Mouse (Mus musculus) C2C12 (cell line): Measurements from ENCODE around the gene BC005624.

Experiments
- CEBPB ChIP-seq: IDR thresholded peaks from one replicate; pipeline ENCODE4 v1.6.1; 2011; ENCODE audit warnings: low read depth, mild to moderate bottlenecking, control low read depth, moderate library complexity
- CTCF ChIP-seq: IDR thresholded peaks from one replicate; pipeline ENCODE4 v1.5.1; 2011; ENCODE audit not compliant: control insufficient read depth, insufficient read depth, insufficient read length
- MYOD1 ChIP-seq: IDR thresholded peaks from one replicate; pipeline ENCODE4 v1.6.1; 2011; ENCODE audit warnings: low read depth; ENCODE audit not compliant: control insufficient read depth, insufficient read length
- MYOG ChIP-seq: IDR thresholded peaks from one replicate; pipeline ENCODE4 v1.6.1; 2011; ENCODE audit not compliant: control insufficient read depth, insufficient read length; ENCODE audit errors: extremely low read depth
- USF1 ChIP-seq: IDR thresholded peaks from one replicate; pipeline ENCODE4 v1.6.1; 2011; ENCODE audit warnings: low read depth, mild to moderate bottlenecking, control low read depth, moderate library complexity

GRCm38 (mm10) chr2:30990221-30990620, 8.2 kb upstream of the BC005624 start:
- TF ChIP-seq MYOD1 = no peak
- no peak for TF ChIP-seq CTCF
- no peak for TF ChIP-seq MYOG
- TF ChIP-seq USF1 = no peak
- no peak for TF ChIP-seq CEBPB
